Mouse (Mus musculus) B cell, adult (primary cell): ENCODE measurements around the gene Aptx. TPM values are rescaled to one million over a fixed set of nuclear protein-coding genes. Genes with fewer than 3 reads are reported as not detected.

Source experiments
- total RNA-seq: library from RNA; stranded (reverse); gene quantifications from 4 replicates; pipeline ENCODE4 v1.2.4, GENCODE M21; 2023; ENCODE audit not compliant: inconsistent age

Aptx gene
- total RNA-seq = 27.8 to 31.4 TPM (median 29.2 TPM) in 4 replicates

DNA sequence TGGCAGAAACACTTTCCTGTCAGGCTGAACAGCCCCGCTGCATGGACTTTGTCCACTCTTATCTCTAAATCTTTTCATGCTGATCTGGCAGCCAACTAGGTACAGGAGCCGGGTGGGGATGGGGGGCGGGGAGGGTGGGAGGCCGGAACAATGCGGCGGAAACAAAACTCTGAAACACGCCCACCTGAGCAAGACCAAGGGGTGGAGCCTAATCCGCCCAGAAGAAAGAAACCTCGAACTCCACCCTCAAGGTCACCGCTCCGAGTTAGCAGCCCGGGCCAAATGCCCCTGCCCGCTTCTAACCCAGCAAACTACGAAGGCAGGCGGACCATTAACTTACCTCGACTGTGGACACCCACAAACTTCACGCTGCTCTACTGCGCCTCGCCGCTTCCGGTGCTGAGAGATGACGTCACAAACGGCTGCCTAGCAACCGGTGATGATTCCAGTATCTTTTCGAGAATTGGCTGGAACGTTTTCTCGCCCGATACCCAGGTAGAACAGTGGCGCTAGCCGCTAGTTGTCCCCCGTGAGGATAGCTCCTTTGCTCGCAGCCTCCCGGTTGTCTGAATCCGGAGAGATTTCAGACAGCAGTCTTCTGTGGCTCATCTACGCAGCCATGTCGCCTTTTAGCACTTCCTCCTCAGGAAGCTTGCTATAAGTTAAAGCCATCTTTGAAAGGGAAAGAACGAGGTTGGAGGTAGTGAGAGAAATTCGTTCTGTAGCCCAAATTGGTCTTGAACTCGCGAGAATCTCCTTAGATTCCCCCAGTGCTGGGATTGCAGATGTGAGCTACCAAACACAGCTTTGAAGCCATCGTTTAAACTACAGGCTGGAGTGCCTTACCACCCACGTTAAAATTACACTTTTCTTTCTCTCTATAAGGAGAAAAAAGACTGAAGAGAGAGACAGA lies at the start of gene Aptx:
Gene Aptx (minus strand): TSS at position 398 of the 913 bp plus-strand sequence.

DNA sequence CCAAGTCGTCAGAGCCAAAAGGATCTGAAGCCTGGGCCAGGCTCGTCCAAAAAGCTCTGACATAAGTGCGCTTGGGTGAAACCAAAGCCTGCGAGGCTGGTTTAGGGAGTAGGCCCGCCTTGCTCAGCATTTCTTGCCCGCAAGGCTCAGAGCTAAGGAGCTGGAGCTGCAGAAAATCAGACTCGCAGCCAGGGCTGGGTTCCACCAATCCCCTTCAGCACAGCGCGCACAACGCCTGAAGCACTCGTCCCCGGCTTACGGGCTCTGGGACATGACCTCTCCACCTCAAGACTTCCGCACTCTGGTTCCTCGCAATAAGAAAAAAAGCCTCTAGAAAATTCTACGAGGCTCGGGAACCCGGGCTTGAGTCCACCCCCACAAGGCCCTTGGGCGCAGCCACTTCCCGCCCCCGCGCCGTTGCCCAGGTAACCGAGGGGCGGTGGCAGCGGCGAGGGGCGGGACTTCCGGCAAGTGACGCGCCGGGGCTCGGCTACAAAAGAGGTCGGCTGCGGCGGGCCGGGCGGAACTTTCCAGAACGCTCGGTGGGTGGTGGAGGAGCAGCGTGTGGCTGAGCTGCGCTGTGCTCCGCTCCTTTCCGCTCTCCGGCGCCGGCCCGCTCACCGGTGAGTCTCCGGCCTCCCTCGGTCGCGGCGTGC lies 19.1 kb upstream of the Aptx start, which contains the start of gene Dnaja1:
Gene Dnaja1 (plus strand): TSS at position 140 of the 656 bp plus-strand sequence.

Other genes with a start within 250 kb of the Aptx start
- not detected in 4 replicates for gene Tmem215, start 231.0 kb downstream of the Aptx start, total RNA-seq
- 336 to 421 TPM (median 341 TPM) in 4 replicates for gene Dnaja1, start 19.0 kb upstream of the Aptx start, total RNA-seq
- 80.4 to 88.6 TPM (median 83.2 TPM) in 4 replicates for gene Smu1, start 54.7 kb upstream of the Aptx start, total RNA-seq
- gene B4galt1, start 150.8 kb upstream of the Aptx start, total RNA-seq = 38.7 to 46.9 TPM (median 44.5 TPM) in 4 replicates
- gene Spink4, start 216.9 kb upstream of the Aptx start, total RNA-seq = not detected in 4 replicates
- 67.1 to 76.2 TPM (median 69.8 TPM) in 4 replicates for gene Bag1, start 245.1 kb upstream of the Aptx start, total RNA-seq
- 39.0 to 41.9 TPM (median 41.0 TPM) in 4 replicates for gene Chmp5, start 245.2 kb upstream of the Aptx start, total RNA-seq